In the genomic region with DNA sequence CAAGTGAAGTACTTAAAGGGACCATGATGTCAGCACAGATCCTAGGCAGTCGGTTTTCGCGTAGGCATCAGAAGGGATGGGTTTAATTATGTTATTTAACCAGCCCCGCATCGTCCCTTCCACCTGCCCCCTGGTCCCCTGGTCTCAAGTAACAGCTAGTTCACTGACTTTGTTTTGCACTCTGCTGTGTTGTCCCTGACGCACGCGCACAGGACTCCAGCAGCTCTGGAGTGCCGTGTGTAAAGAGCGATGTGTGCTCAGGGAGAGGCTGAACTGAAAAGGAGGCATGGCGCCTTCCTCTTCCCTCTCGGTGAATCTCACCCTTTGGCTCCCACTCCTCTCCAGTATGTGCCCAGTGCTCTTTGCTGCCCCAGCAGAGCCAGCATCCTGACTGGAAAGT, we compare ENCODE assay signal across 17 mouse cellular contexts. TPM values are rescaled to one million over a fixed set of nuclear protein-coding genes. Genes with fewer than 3 reads are reported as not detected.
DNase-seq lines count a peak whose midpoint lies in the region; ATAC-seq and TF ChIP-seq lines count a peak whose summit lies in the region.
"Had no signal": no experiment of that assay in that cellular context is flagged by ENCODE, and none has a peak within 500 bp of the region (broad histone marks: within the 10 kb centered on the region; RNA-seq: fewer than 3 reads in every experiment).

No protein-coding gene starts in this region.

- peak overlapping the region; percentile 3; the same call in 1 of the 2 replicates for H3K27ac ChIP-seq in embryonic facial prominence, embryonic 14.5 days (replicated peaks; ENCODE audit: low read depth, low read length)
- H3K27ac ChIP-seq in intestine, embryonic 16.5 days (ENCODE audit: low read length) = no peak overlapping the region
- H3K27ac ChIP-seq: heart, embryonic 15.5 days; hindbrain, embryonic 12.5 days had no signal

- no peak for TF ChIP-seq CTCF in G1E (IDR thresholded peaks at IDR 0.05; ENCODE audit: low read depth, low read length)

- no peak overlapping the region for H3K9ac ChIP-seq in embryonic facial prominence, embryonic 14.5 days (ENCODE audit: low read depth, low read length)
- no peak overlapping the region for H3K9ac ChIP-seq in intestine, embryonic 16.5 days (ENCODE audit: low read depth, low read length)
- H3K9ac ChIP-seq: heart, embryonic 15.5 days; hindbrain, embryonic 12.5 days had no signal

- no peaks in the 10 kb centered on the region for H3K9me3 ChIP-seq in G1E (replicated peaks)
- no peaks in the 10 kb centered on the region for H3K9me3 ChIP-seq in embryonic facial prominence, embryonic 14.5 days (ENCODE audit: control insufficient read depth, low read length)
- H3K9me3 ChIP-seq in intestine, embryonic 16.5 days (ENCODE audit: control insufficient read depth, low read length) = no peaks in the 10 kb centered on the region
- H3K9me3 ChIP-seq: heart, embryonic 15.5 days; hindbrain, embryonic 12.5 days had no signal

- DNase-seq in heart, adult 11 months = peak; percentile 88
- no peak for DNase-seq in heart, postnatal 10 days
- peak; percentile 71 for DNase-seq in A20 (ENCODE audit: low read depth, low spot score)
- no peak for DNase-seq in G1E (ENCODE audit: low spot score)
- no peak for DNase-seq in embryonic facial prominence, embryonic 14.5 days (ENCODE audit: low spot score)
- no peak for DNase-seq in frontal cortex, postnatal 14 days (ENCODE audit: low spot score in 2 of 2)
- no peak for DNase-seq in adrenal gland, postnatal 14 days
- DNase-seq: cerebellum, adult 11 months; kidney, postnatal 10 days; lung, adult 2 months; right cerebral cortex, postnatal 25 days had no signal

- H3K4me2 ChIP-seq in embryonic facial prominence, embryonic 14.5 days (ENCODE audit: low read depth, low read length) = no peak overlapping the region; the same call in 1 of the 2 replicates
- no peak overlapping the region for H3K4me2 ChIP-seq in intestine, embryonic 16.5 days (ENCODE audit: low read depth, low read length)
- H3K4me2 ChIP-seq: heart, embryonic 15.5 days; hindbrain, embryonic 12.5 days had no signal

- peaks cover 60% of the 10 kb centered on the region for H3K4me1 ChIP-seq in G1E (ENCODE audit: insufficient read depth, low read depth, low read length)
- H3K4me1 ChIP-seq in embryonic facial prominence, embryonic 14.5 days (ENCODE audit: control insufficient read depth, insufficient read depth, low read length) = peaks cover 5% of the 10 kb centered on the region; the same call in 1 of the 2 replicates
- peaks cover 14% of the 10 kb centered on the region for H3K4me1 ChIP-seq in intestine, embryonic 16.5 days (ENCODE audit: control insufficient read depth, insufficient read depth, low read length)
- H3K4me1 ChIP-seq: heart, embryonic 15.5 days; hindbrain, embryonic 12.5 days had no signal

- intact Hi-C loops in heart, postnatal 10 days (cut with DNase I) = no loop called here

- WGBS in embryonic facial prominence, embryonic 14.5 days = 38% methylated on average over 12 of the region's 12 CpGs
- 84% methylated on average over 12 of the region's 12 CpGs for WGBS in intestine, embryonic 16.5 days

- H3K27me3 ChIP-seq in G1E (ENCODE audit: insufficient read depth, low read length) = no peaks in the 10 kb centered on the region
- H3K27me3 ChIP-seq in embryonic facial prominence, embryonic 14.5 days (replicated peaks; ENCODE audit: control insufficient read depth, insufficient read depth, low read length) = no peaks in the 10 kb centered on the region
- no peaks in the 10 kb centered on the region for H3K27me3 ChIP-seq in intestine, embryonic 16.5 days (replicated peaks; ENCODE audit: control insufficient read depth, insufficient read depth, low read length)
- H3K27me3 ChIP-seq: heart, embryonic 15.5 days; hindbrain, embryonic 12.5 days had no signal

- no peak for ATAC-seq in G1E (ENCODE audit: extremely low read depth, insufficient number of reproducible peaks, low FRiP score, poor library complexity, severe bottlenecking)
- ATAC-seq in embryonic facial prominence, embryonic 14.5 days (ENCODE audit: low read depth) = no peak
- ATAC-seq in intestine, embryonic 16.5 days = no peak
- ATAC-seq: activated CD4-positive, CD25-positive, alpha-beta regulatory T cell, adult 4 months; forebrain, embryonic 16.5 days; intestine, postnatal 0 days had no signal

- H3K36me3 ChIP-seq in G1E (replicated peaks) = peaks cover 90% of the 10 kb centered on the region
- H3K36me3 ChIP-seq in embryonic facial prominence, embryonic 14.5 days (ENCODE audit: control insufficient read depth, insufficient read depth, low read length) = peaks cover 71% of the 10 kb centered on the region
- H3K36me3 ChIP-seq in intestine, embryonic 16.5 days (ENCODE audit: control insufficient read depth, insufficient read depth, low read length) = peaks cover 25% of the 10 kb centered on the region

- peak overlapping the region; percentile 63; the same call in 1 of the 2 replicates for H3K4me3 ChIP-seq in G1E (ENCODE audit: low read depth, low read length)
- no peak overlapping the region for H3K4me3 ChIP-seq in embryonic facial prominence, embryonic 14.5 days (ENCODE audit: low read depth, low read length)
- no peak overlapping the region for H3K4me3 ChIP-seq in intestine, embryonic 16.5 days (ENCODE audit: low read length)
- H3K4me3 ChIP-seq: heart, embryonic 15.5 days; hindbrain, embryonic 12.5 days had no signal

RNA-seq across cellular contexts. Expression of a gene that starts 9.1 kb away (rescaled TPM):
- total RNA-seq in heart, postnatal 10 days (2021) = 10 to 100 TPM; 72.7 to 78.3 TPM
- total RNA-seq in G1E (2014; fragmentation: Nextera tagmentation) (134 and 161 TPM in 2 replicates), G1E (2017) (133 and 138 TPM in 2 replicates)
- polyA plus RNA-seq in G1E (2012) = 33.4 and 52.8 TPM in 2 replicates
- polyA plus RNA-seq in embryonic facial prominence, embryonic 14.5 days (2014; fragmentation: Nextera tagmentation; extraction: Ambion mirVana) = 58.8 and 61.2 TPM in 2 replicates
- polyA plus RNA-seq in intestine, embryonic 16.5 days (2015; fragmentation: Nextera tagmentation; extraction: Ambion mirVana) = 43.3 and 50.4 TPM in 2 replicates
- 126 and 138 TPM in 2 replicates for total RNA-seq in adrenal gland, postnatal 14 days (2021)

RNA-seq across cellular contexts. Expression of a gene that starts 22.9 kb away (rescaled TPM):
- 1 to 10 TPM; 3.8 to 5.3 TPM for total RNA-seq in heart, postnatal 10 days (2021)
- total RNA-seq in G1E (2014; fragmentation: Nextera tagmentation) (not detected in 2 replicates), G1E (2017) (under 0.01 and 0.06 TPM in 2 replicates)
- polyA plus RNA-seq in G1E (2012) = not detected in 2 replicates
- 2.2 and 3.6 TPM in 2 replicates for polyA plus RNA-seq in embryonic facial prominence, embryonic 14.5 days (2014; fragmentation: Nextera tagmentation; extraction: Ambion mirVana)
- 3.5 and 4.3 TPM in 2 replicates for polyA plus RNA-seq in intestine, embryonic 16.5 days (2015; fragmentation: Nextera tagmentation; extraction: Ambion mirVana)
- total RNA-seq in adrenal gland, postnatal 14 days (2021) = 3.9 and 4.2 TPM in 2 replicates

Comparison
In these comparisons a context has a peak if more than half of its experiments do, and no peak if none do; other contexts are left out.
1. DNase-seq: peak in heart, adult 11 months (single experiment) and A20 (single experiment); none in heart, postnatal 10 days (0 of 2), G1E (single experiment), embryonic facial prominence, embryonic 14.5 days (single experiment), frontal cortex, postnatal 14 days (0 of 2) and adrenal gland, postnatal 14 days (single experiment).